Mouse (Mus musculus) forebrain, embryonic 11.5 days (tissue): ENCODE measurements around the gene Clcn6. TPM values are rescaled to one million over a fixed set of nuclear protein-coding genes. Genes with fewer than 3 reads are reported as not detected.

Source experiments
- polyA plus RNA-seq: library from polyadenylated mRNA; unstranded; fragments of >200 nt; fragmentation: Nextera tagmentation; extraction: Ambion mirVana; gene quantifications from 2 replicates; pipeline ENCODE4 v1.2.1, GENCODE M21; 2014

Clcn6 gene
- polyA plus RNA-seq, 1 experiment from 2014 or later: 14.6 TPM

Other genes with a start within 250 kb of the Clcn6 start
- gene Zfp984, start 229.0 kb downstream of the Clcn6 start, polyA plus RNA-seq: 7.6 and 9.7 TPM in 2 replicates
- 6.5 and 8.0 TPM in 2 replicates for gene Zfp933, start 190.5 kb downstream of the Clcn6 start, polyA plus RNA-seq
- 53.6 and 54.1 TPM in 2 replicates for gene Miip, start 170.0 kb downstream of the Clcn6 start, polyA plus RNA-seq
- gene Fv1, start 169.8 kb downstream of the Clcn6 start, polyA plus RNA-seq: 15.4 and 17.1 TPM in 2 replicates
- gene Mfn2, start 134.1 kb downstream of the Clcn6 start, polyA plus RNA-seq: 47.5 and 49.0 TPM in 2 replicates
- 21.6 and 26.6 TPM in 2 replicates for gene Plod1, start 102.1 kb downstream of the Clcn6 start, polyA plus RNA-seq
- gene 2510039O18Rik, start 97.9 kb downstream of the Clcn6 start, polyA plus RNA-seq: 16.3 and 16.7 TPM in 2 replicates
- not detected in 2 replicates for gene Nppb, start 53.0 kb downstream of the Clcn6 start, polyA plus RNA-seq
- 0.29 TPM in 1 of 2 replicates, not detected in the other for gene Nppa, start 38.1 kb downstream of the Clcn6 start, polyA plus RNA-seq
- gene Mthfr, start 256 bp upstream of the Clcn6 start, polyA plus RNA-seq: 25.5 and 27.6 TPM in 2 replicates
- gene Agtrap, start 49.2 kb upstream of the Clcn6 start, polyA plus RNA-seq: 15.0 and 15.6 TPM in 2 replicates
- gene Mad2l2, start 91.6 kb upstream of the Clcn6 start, polyA plus RNA-seq: 68.5 and 75.0 TPM in 2 replicates
- 3.8 and 5.0 TPM in 2 replicates for gene Draxin, start 91.9 kb upstream of the Clcn6 start, polyA plus RNA-seq
- 10.2 and 13.6 TPM in 2 replicates for gene Fbxo6, start 113.3 kb upstream of the Clcn6 start, polyA plus RNA-seq
- 44.9 and 45.0 TPM in 2 replicates for gene Fbxo44, start 121.7 kb upstream of the Clcn6 start, polyA plus RNA-seq
- 0.87 and 0.91 TPM in 2 replicates for gene Fbxo2, start 121.8 kb upstream of the Clcn6 start, polyA plus RNA-seq
- gene Disp3, start 249.1 kb upstream of the Clcn6 start, polyA plus RNA-seq: 2.3 and 3.0 TPM in 2 replicates